Mouse (Mus musculus) sigmoid colon, adult 10 weeks (tissue): ENCODE data around the gene Defa35. TPM values are rescaled to one million over a fixed set of nuclear protein-coding genes. Genes with fewer than 3 reads are reported as not detected.

Experiments
- polyA plus RNA-seq: library from polyadenylated mRNA; stranded (reverse); fragments of 350-450 nt; fragmentation: Illumina TruSeq; extraction: RNeasy Lipid Tissue Mini Kit (QIAGEN cat#74804); gene quantifications from one replicate; pipeline ENCODE4 v1.2.3, GENCODE M21; 2014; ENCODE audit warnings: low read depth, low replicate concordance

Gene Defa35
- not detected for polyA plus RNA-seq

DNA sequence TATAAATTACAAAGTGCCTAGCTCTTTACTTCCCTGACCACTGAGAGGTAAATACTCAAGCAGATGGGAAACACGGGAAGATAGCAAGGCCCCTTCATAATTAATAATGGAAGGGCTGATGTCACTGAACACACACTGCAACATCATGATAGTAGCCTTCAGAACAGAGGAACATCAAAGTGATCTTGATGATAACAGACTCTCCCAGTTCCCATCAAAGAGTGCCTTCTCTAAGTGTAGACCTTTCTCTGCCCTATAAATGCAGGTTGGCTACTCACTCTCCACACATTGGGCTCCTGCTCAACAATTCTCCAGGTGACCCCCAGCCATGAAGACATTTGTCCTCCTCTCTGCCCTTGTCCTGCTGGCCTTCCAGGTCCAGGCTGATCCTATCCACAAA, at the start of gene Defa35:
Defa35 (plus strand) TSS at position 301 of the 400 bp plus-strand sequence.

GRCm38 (mm10) chr8:21025245-21025644, 39.6 kb upstream of the Defa35 start, which contains the start of gene Defa21:
TSS of gene Defa21 (plus strand) at chr8:21025545.

DNA sequence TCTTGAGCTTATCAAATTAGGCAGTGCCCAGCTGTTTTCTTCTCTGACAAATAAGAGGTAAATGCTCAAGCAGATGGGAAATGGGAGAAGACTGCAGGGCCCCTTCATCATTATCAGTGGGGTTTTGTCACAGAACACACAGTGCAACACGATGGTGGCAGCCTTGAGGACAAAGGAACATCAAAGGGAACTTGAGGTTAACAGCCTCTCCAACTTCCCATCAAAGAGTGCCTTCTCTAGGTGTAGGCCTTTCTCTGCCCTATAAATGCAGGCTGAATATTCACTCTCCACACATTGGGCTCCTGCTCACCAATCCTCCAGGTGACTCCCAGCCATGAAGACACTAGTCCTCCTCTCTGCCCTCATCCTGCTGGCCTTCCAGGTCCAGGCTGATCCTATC, 10.1 kb upstream of the Defa35 start, which contains the start of gene Defa23:
Defa23 (plus strand) TSS at position 301 of the 400 bp plus-strand sequence.

GRCm38 (mm10) chr8:21084142-21084541, 19.3 kb downstream of the Defa35 start, which contains the start of gene Defa25:
TSS of gene Defa25 (plus strand) at chr8:21084442.

GRCm38 (mm10) chr8:21095950-21096349, 31.1 kb downstream of the Defa35 start, which contains the start of gene Gm14851:
TSS of gene Gm14851 (minus strand) at chr8:21096050.

Other genes starting within 250 kb of the Defa35 start
- gene Defb33, start 172.4 kb upstream of the Defa35 start, polyA plus RNA-seq, result not detected
- gene Gm15056, start 162.4 kb upstream of the Defa35 start, polyA plus RNA-seq, result not detected
- gene Gm6040, start 143.0 kb upstream of the Defa35 start, polyA plus RNA-seq, result not detected
- gene AY761185, start 120.3 kb upstream of the Defa35 start, polyA plus RNA-seq, result not detected
- gene Defa21, start 39.5 kb upstream of the Defa35 start, polyA plus RNA-seq, result not detected
- gene Defa23, start 10.0 kb upstream of the Defa35 start, polyA plus RNA-seq, result not detected
- not detected for gene Defa25, start 19.4 kb downstream of the Defa35 start, polyA plus RNA-seq
- gene Gm14851, start 31.0 kb downstream of the Defa35 start, polyA plus RNA-seq, result not detected
- gene Defa30, start 69.6 kb downstream of the Defa35 start, polyA plus RNA-seq, result not detected
- gene Defa22, start 97.2 kb downstream of the Defa35 start, polyA plus RNA-seq, result not detected
- not detected for gene Defa31, start 126.6 kb downstream of the Defa35 start, polyA plus RNA-seq
- not detected for gene Gm15293, start 136.5 kb downstream of the Defa35 start, polyA plus RNA-seq
- gene Gm15292, start 184.7 kb downstream of the Defa35 start, polyA plus RNA-seq, result not detected